Mouse (Mus musculus): Measurements from ENCODE around the gene Ugt1a9.
"Not testable (repeated sequence)": the region's sequence is repeated elsewhere in the genome, so short reads cannot be mapped to it uniquely, and the experiment has no call there.

Ugt1a9 gene

GRCm38 (mm10) chr1:88109027-88109557 lies 38.5 kb downstream of the Ugt1a9 start:
- DNase-seq: not testable (repeated sequence)

DNA sequence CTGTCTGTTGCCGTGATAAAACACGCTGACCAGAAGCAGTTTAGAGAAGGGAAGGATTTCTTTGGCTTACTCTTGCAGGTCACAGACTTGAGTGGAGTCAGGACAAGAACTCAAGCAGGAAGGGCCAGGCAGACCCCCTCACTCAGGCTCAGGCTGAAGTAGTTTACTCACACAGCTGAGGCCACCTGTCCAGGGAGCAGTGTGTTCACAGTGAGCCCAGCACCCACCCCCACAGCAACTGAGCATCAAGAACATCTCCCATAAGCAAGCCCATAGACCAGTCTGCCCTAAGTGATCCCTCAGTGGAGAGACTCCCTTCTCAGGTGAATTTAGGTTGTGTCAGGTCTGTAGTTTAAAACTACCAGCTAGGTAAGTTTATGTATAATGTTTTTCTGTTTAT lies 39.0 kb downstream of the Ugt1a9 start:
- not testable (repeated sequence) for DNase-seq

GRCm38 (mm10) chr1:88112769-88113168 lies 42.2 kb downstream of the Ugt1a9 start:
- DNase-seq: not testable (repeated sequence)

- not testable (repeated sequence) for DNase-seq
Observed at GRCm38 (mm10) chr1:88120550-88120949, 50.0 kb downstream of the Ugt1a9 start.

- DNase-seq: peak; percentile 54
Observed at GRCm38 (mm10) chr1:88121521-88121920, 50.9 kb downstream of the Ugt1a9 start.

GRCm38 (mm10) chr1:88125827-88126360 lies 55.3 kb downstream of the Ugt1a9 start:
- DNase-seq: not testable (repeated sequence)

- DNase-seq: not testable (repeated sequence)
Observed at GRCm38 (mm10) chr1:88129091-88129490, 58.5 kb downstream of the Ugt1a9 start.

GRCm38 (mm10) chr1:88130223-88130622 lies 59.6 kb downstream of the Ugt1a9 start:
- DNase-seq: not testable (repeated sequence)

GRCm38 (mm10) chr1:88133908-88134456 lies 63.4 kb downstream of the Ugt1a9 start:
- no peak for DNase-seq

DNA sequence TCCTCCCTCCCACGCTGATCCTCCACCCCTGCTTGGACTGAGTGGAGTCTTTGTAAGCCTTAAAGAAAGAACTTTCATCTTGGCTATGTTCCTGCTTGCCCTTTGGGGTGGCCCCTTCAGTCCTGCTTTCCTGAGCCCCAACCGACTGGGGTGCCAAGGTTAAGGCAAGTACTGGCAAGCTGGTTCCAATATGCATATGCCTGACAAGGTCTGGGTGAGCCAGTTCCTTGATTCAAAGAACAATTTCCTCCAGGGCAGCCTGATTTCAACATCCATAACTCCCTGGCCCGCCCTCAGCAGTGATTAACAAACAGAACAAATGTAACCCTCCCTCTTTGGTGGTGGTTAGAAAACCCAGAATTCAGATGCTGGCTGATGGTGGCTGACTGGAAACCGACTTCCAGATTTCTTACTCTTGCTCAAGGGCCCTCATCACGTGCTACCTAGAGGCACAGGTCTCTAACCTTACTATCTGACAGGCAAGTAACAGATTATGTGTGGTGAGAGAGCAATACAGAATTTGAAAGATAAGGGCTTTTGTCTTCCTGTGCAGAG lies 63.9 kb downstream of the Ugt1a9 start, which contains the start of gene Ugt1a6a:
Gene Ugt1a6a, plus strand, starts transcription at position 353 of the 555 bp plus-strand sequence.
- peak; percentile 41 for DNase-seq

DNA sequence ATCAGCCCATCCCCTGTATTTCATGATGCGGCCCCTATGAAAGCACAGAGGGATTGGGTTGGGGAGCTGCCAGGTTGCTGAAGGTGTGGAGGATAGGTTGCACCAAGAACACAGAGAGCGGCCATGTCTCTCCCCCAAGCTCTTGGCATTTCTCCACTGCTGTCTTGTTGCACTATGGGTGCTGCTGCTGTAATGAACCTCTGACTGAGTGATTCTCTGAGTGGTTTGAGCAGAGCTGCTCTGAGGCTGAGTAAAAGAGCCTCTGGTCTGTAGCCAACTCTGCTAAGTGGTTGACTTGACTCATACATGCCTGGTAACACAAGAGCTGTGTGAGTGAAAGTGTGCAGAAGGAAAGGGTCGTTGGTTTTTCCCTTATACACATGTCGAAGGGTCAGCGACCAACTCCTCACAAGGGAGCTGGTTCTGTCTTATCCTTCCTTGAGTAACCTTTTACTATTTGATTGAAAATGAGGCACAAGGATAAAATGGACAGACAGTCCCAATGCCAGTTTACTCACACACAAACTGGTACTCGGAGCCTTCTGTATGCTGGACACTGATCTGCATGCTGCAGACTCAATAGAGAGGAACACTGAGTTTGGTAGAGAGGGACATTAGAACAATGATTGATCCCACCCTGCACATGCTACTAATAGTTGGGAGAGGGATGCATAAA lies 64.8 kb downstream of the Ugt1a9 start:
- not testable (repeated sequence) for DNase-seq

GRCm38 (mm10) chr1:88136646-88137045 lies 66.0 kb downstream of the Ugt1a9 start:
- DNase-seq: no peak

- no peak for DNase-seq
Observed at GRCm38 (mm10) chr1:88137264-88137663, 66.7 kb downstream of the Ugt1a9 start.

DNA sequence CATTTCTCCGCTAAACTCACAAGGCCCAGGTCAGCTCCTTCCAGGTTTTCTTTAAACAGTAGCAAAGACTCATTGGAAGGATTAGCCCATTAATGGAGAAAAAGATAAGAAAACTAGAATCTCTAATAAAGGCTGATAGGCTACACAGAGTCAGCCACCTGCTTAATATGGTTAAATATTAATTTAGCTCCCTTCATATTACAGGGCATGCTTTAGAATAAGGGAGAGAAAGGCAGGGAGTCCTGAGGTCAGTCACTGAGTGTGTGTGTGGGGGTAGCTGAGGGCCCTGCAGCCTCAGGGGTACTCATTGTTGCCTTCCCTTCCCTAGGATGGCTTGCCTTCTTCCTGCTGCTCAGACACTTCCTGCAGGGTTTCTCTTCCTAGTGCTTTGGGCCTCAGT lies 67.5 kb downstream of the Ugt1a9 start:
- DNase-seq: no peak

DNA sequence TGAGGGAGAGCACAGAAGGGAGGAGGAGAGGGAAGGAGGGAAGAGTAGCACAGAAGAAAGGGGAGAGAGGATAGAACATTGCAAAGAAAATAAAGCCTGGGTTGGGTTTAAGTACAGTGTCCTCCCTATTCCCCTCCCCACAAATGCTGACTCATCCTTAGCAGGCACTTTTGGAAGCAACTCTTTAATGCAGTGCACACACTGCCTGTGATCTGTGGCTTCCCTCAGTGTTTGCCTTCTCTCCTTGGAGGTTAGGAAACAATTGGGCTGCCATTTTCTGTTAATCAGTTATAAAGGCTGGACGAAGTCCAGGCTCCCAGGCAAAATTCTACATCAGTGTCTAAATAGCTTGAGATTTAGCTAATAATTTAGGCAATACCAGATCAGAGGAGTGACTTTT lies 69.9 kb downstream of the Ugt1a9 start:
- peak; percentile 65 for DNase-seq

DNA sequence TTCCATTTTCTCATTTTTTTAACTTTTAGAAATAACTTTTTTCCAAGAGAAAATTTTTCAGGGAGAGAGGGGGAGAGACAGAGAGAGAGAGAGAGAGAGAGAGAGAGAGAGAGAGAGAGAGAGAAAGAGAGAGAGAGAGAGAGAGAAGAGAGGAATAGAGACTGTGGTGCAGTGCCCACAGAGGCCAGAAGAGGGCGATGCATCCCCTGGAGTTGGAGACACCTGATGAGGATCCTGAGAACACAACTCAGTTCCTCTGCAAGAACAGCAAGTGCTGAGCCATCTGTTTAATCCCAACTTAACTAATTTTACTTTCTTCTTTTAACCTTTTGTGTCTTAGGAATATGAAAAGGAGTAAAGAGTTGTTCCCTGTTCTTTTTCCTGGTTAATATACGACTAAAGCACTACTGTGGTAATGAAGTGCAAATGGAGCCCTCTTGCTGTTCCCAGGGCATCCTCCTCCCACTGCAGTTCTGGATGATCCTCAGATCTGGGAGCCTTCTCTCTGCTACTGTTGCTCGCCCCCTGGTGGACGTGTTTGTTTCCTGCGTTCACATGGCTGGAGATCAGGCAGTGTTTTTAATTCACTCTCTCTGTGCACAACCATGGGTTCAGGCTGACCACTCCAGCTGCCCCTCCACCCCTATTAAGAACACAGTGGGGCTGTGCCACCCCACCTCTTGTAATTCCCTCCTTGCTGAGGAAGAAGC lies 73.5 kb downstream of the Ugt1a9 start:
- DNase-seq: peak; percentile 50

DNA sequence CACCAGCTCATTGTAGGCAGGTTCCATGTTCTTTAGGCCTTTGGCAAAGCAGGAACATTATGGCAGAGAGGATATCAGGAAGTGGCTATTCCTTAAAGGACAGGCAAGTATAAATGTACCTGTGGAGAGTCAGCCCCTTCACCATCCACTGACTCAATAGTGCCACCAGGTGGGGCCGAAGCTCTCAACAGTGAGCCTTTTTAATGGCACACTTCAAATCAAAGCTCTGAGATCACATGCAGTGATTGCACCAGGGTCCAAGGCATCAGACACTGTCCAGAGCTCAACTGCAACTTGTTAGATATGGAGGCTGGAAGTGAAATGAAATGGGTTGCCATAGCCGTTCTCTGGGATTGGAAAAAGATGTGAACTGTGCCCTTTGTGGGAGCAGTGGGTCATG lies 74.7 kb downstream of the Ugt1a9 start:
- DNase-seq: not testable (repeated sequence)

- DNase-seq: not testable (repeated sequence)
Observed at GRCm38 (mm10) chr1:88150133-88150532, 79.5 kb downstream of the Ugt1a9 start.

DNA sequence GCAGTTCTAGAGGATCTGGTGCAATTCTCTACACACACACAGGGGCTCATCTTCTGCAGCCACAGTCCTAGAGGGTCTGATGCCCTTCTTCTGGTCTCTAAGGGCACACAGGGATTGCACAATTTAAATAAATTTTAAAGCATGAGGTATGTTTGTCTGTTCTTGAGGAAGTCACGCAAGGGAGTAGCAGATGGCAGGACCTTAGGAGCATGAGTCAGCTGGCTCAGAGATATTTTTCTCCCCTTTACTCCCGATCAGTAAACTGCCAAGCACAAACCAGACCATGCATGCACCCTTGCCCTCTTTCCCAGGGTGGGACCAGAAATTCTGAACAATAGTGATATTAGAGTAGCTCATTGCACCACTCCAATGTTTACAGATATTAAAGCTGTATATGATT lies 87.8 kb downstream of the Ugt1a9 start:
- DNase-seq: no peak

- DNase-seq: no peak
Observed at GRCm38 (mm10) chr1:88165711-88166110, 95.1 kb downstream of the Ugt1a9 start, which contains the start of gene Ugt1a5. Gene Ugt1a5 (plus strand): TSS chr1:88166012.

- not testable (repeated sequence) for DNase-seq
Observed at GRCm38 (mm10) chr1:88172190-88172589, 101.6 kb downstream of the Ugt1a9 start.

GRCm38 (mm10) chr1:88179657-88180056 lies 109.1 kb downstream of the Ugt1a9 start:
- DNase-seq: peak; percentile 29

Data from kidney, adult 11 months (tissue).